In the genomic region with DNA sequence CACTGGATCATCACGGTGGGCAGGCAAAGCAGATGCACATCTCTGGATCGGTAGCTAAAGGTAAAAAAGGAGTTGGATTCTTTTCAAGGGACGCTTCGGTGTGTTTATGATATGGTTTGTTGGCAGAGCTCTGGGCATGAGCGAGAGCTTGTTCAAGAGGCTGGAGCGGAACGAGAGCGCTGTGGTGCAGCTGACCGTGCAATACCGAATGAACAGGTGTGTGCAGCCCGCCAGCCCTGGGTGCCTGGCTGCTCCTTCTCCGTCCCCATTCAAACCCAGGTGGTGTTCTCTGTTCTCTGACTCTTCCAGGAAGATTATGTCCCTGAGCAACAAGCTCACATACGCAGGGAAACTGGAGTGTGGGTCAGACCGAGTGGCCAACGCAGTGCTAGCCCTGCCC, we compare ENCODE assay signal across 22 mouse cellular contexts. TPM values are rescaled to one million over a fixed set of nuclear protein-coding genes. Genes with fewer than 3 reads are reported as not detected.
A peak's percentile ranks its signal among the peaks of the same experiment; 100 is the strongest.
DNase-seq lines count a peak whose midpoint lies in the region; ATAC-seq and TF ChIP-seq lines count a peak whose summit lies in the region.
"Had no signal": no experiment of that assay in that cellular context is flagged by ENCODE, and none has a peak within 500 bp of the region (broad histone marks: within the 10 kb centered on the region; RNA-seq: fewer than 3 reads in every experiment).

No protein-coding gene starts in this region.

- H3K27ac ChIP-seq in kidney, adult 2 months (ENCODE audit: insufficient read depth, low read depth, low read length) = no peak overlapping the region
- no peak overlapping the region for H3K27ac ChIP-seq in liver, postnatal 0 days (ENCODE audit: low read depth)
- H3K27ac ChIP-seq in hindbrain, embryonic 16.5 days (ENCODE audit: low read depth, low read length) = no peak overlapping the region
- H3K27ac ChIP-seq: heart, embryonic 13.5 days; hindbrain, embryonic 14.5 days; limb, embryonic 13.5 days; liver, embryonic 14.5 days; midbrain, embryonic 15.5 days; stomach, embryonic 15.5 days had no signal

- H3K4me1 ChIP-seq in kidney, adult 2 months (ENCODE audit: control insufficient read depth, insufficient read depth, low read length) = 0 out of 2 replicates have a peak, but pooled peaks cover 2% of the 10 kb centered on the region
- H3K4me1 ChIP-seq in liver, postnatal 0 days (ENCODE audit: insufficient read depth) = peaks cover 5% of the 10 kb centered on the region; the same call in 1 of the 2 replicates
- H3K4me1 ChIP-seq in hindbrain, embryonic 16.5 days (ENCODE audit: control insufficient read depth, insufficient read depth, low read depth, low read length) = no peaks in the 10 kb centered on the region
- H3K4me1 ChIP-seq: heart, embryonic 13.5 days; limb, embryonic 13.5 days; midbrain, embryonic 15.5 days; stomach, embryonic 15.5 days had no signal

- 64% methylated on average over 15 of the region's 15 CpGs for whole genome bisulfite sequencing in kidney, adult 2 months
- WGBS in liver, postnatal 0 days (ENCODE audit: insufficient replicate concordance) = 83% methylated on average over 15 of the region's 15 CpGs
- WGBS in hindbrain, embryonic 16.5 days = 93% methylated on average over 15 of the region's 15 CpGs

- no peak for TF ChIP-seq POLR2A in kidney, adult 2 months (IDR thresholded peaks at IDR 0.05; ENCODE audit: low read depth, low read length)

- no peaks in the 10 kb centered on the region for H3K27me3 ChIP-seq in kidney, adult 2 months (replicated peaks; ENCODE audit: control insufficient read depth, insufficient read depth, low read length)
- H3K27me3 ChIP-seq in liver, postnatal 0 days (ENCODE audit: insufficient read depth, low read length) = no peaks in the 10 kb centered on the region
- H3K27me3 ChIP-seq in hindbrain, embryonic 16.5 days (replicated peaks; ENCODE audit: control insufficient read depth, insufficient read depth, low read length) = no peaks in the 10 kb centered on the region
- H3K27me3 ChIP-seq: heart, embryonic 13.5 days; limb, embryonic 13.5 days; midbrain, embryonic 15.5 days; stomach, embryonic 15.5 days had no signal

- no peak overlapping the region for H3K4me3 ChIP-seq in kidney, adult 2 months (ENCODE audit: insufficient read depth, low read depth, low read length)
- H3K4me3 ChIP-seq in liver, postnatal 0 days (ENCODE audit: low read depth, low read length) = no peak overlapping the region
- H3K4me3 ChIP-seq in hindbrain, embryonic 16.5 days (ENCODE audit: low read length) = no peak overlapping the region
- H3K4me3 ChIP-seq: erythroblast, embryonic 14.5 days; heart, embryonic 13.5 days; limb, embryonic 13.5 days; midbrain, embryonic 15.5 days; stomach, embryonic 15.5 days had no signal

- no peak for TF ChIP-seq EP300 in liver, postnatal 0 days (IDR thresholded peaks at IDR 0.05; ENCODE audit: low read depth)

- no peaks in the 10 kb centered on the region for H3K9me3 ChIP-seq in liver, postnatal 0 days (ENCODE audit: low read length)
- H3K9me3 ChIP-seq in hindbrain, embryonic 16.5 days (ENCODE audit: control insufficient read depth, low read length) = no peaks in the 10 kb centered on the region
- H3K9me3 ChIP-seq: G1E; heart, embryonic 13.5 days; limb, embryonic 13.5 days; midbrain, embryonic 15.5 days; stomach, embryonic 15.5 days had no signal

- no peak overlapping the region for H3K9ac ChIP-seq in liver, postnatal 0 days (replicated peaks)
- H3K9ac ChIP-seq in hindbrain, embryonic 16.5 days (ENCODE audit: low read depth, low read length) = no peak overlapping the region
- H3K9ac ChIP-seq: forebrain, postnatal 0 days; heart, embryonic 13.5 days; hindbrain, embryonic 14.5 days; limb, embryonic 13.5 days; liver, embryonic 14.5 days; lung, embryonic 14.5 days; midbrain, embryonic 15.5 days; stomach, embryonic 15.5 days had no signal

- DNase-seq in cerebellum, adult 11-12 months = peak; percentile 44
- no peak for DNase-seq in cerebellum, postnatal 4 days (ENCODE audit: low spot score in 2 of 2)
- DNase-seq in kidney, adult 11 months = peak; percentile 18
- DNase-seq in kidney, adult 2 months = no peak
- DNase-seq in liver, postnatal 0 days = no peak
- DNase-seq in liver = no peak
- DNase-seq: adrenal gland, adult 8-10 months; forebrain, postnatal 0 days; heart, postnatal 10 days; lung, embryonic 14.5 days; lung, postnatal 14 days; right cerebral cortex, postnatal 25 days had no signal

- H3K36me3 ChIP-seq in kidney, adult 2 months (ENCODE audit: control insufficient read depth, insufficient read depth, low read length) = no peaks in the 10 kb centered on the region
- H3K36me3 ChIP-seq in liver, postnatal 0 days (replicated peaks; ENCODE audit: insufficient read depth, low read length) = peaks cover 62% of the 10 kb centered on the region
- H3K36me3 ChIP-seq in hindbrain, embryonic 16.5 days (ENCODE audit: control insufficient read depth, insufficient read depth, low read length) = peaks cover 10% of the 10 kb centered on the region; the same call in 1 of the 2 replicates

- TF ChIP-seq CTCF in kidney, adult 2 months (conservative IDR thresholded peaks at IDR 0.05; ENCODE audit: insufficient read depth, insufficient read length, low read depth, low read length) = no peak
- TF ChIP-seq CTCF in liver, postnatal 0 days (IDR thresholded peaks at IDR 0.05; ENCODE audit: low read depth) = no peak

- H3K4me2 ChIP-seq in liver, postnatal 0 days (ENCODE audit: low read depth, low read length) = no peak overlapping the region
- H3K4me2 ChIP-seq in hindbrain, embryonic 16.5 days (ENCODE audit: low read length) = no peak overlapping the region
- H3K4me2 ChIP-seq: heart, embryonic 13.5 days; hindbrain, embryonic 14.5 days; limb, embryonic 13.5 days; lung, embryonic 14.5 days; midbrain, embryonic 15.5 days; stomach, embryonic 15.5 days had no signal

- ATAC-seq in liver, postnatal 0 days = peak; percentile 41; the same call in 1 of the 2 replicates
- ATAC-seq in hindbrain, embryonic 16.5 days = no peak
- ATAC-seq: forebrain, postnatal 0 days; inflammation-experienced regulatory T-cells, adult 6 months; midbrain, embryonic 15.5 days had no signal

RNA-seq across cellular contexts. Expression of gene Rufy2, which starts 13.7 kb away (rescaled TPM):
- 3.3 and 4.0 TPM in 2 replicates for polyA plus RNA-seq in kidney, adult 2 months (2012; rRNA removed)
- polyA plus RNA-seq in liver, postnatal 0 days (2015; fragmentation: Nextera tagmentation; extraction: Ambion mirVana) = 2.8 and 2.9 TPM in 2 replicates
- polyA plus RNA-seq in hindbrain, embryonic 16.5 days (2015; fragmentation: Nextera tagmentation; extraction: Ambion mirVana) = 53.9 and 68.0 TPM in 2 replicates
- polyA plus RNA-seq: erythroblast, embryonic 14.5 days had no signal

RNA-seq across cellular contexts. Expression of gene Dna2, which starts 19.5 kb away (rescaled TPM):
- 6.9 TPM in 2 replicates for polyA plus RNA-seq in kidney, adult 2 months (2012; rRNA removed)
- polyA plus RNA-seq in liver, postnatal 0 days (2015; fragmentation: Nextera tagmentation; extraction: Ambion mirVana) = 10.6 and 11.0 TPM in 2 replicates
- 4.0 and 5.1 TPM in 2 replicates for polyA plus RNA-seq in hindbrain, embryonic 16.5 days (2015; fragmentation: Nextera tagmentation; extraction: Ambion mirVana)

RNA-seq across cellular contexts. Expression of gene Slc25a16, which starts 45.9 kb away (rescaled TPM):
- polyA plus RNA-seq in kidney, adult 2 months (2012; rRNA removed) = 105 and 143 TPM in 2 replicates
- polyA plus RNA-seq in liver, postnatal 0 days (2015; fragmentation: Nextera tagmentation; extraction: Ambion mirVana) = 13.9 and 14.3 TPM in 2 replicates
- 15.0 and 15.6 TPM in 2 replicates for polyA plus RNA-seq in hindbrain, embryonic 16.5 days (2015; fragmentation: Nextera tagmentation; extraction: Ambion mirVana)

RNA-seq across cellular contexts. Expression of gene Tet1, which starts 57.5 kb away (rescaled TPM):
- polyA plus RNA-seq in kidney, adult 2 months (2012; rRNA removed) = 1.4 and 1.7 TPM in 2 replicates
- polyA plus RNA-seq in liver, postnatal 0 days (2015; fragmentation: Nextera tagmentation; extraction: Ambion mirVana) = 0.97 and 0.99 TPM in 2 replicates
- 38.7 and 39.5 TPM in 2 replicates for polyA plus RNA-seq in hindbrain, embryonic 16.5 days (2015; fragmentation: Nextera tagmentation; extraction: Ambion mirVana)
- polyA plus RNA-seq: erythroblast, embryonic 14.5 days; G1E had no signal

RNA-seq across cellular contexts. Expression of gene Hnrnph3, which starts 57.7 kb away (rescaled TPM):
- 14.7 and 25.0 TPM in 2 replicates for polyA plus RNA-seq in kidney, adult 2 months (2012; rRNA removed)
- polyA plus RNA-seq in liver, postnatal 0 days (2015; fragmentation: Nextera tagmentation; extraction: Ambion mirVana) = 12.1 and 12.4 TPM in 2 replicates
- 114 and 121 TPM in 2 replicates for polyA plus RNA-seq in hindbrain, embryonic 16.5 days (2015; fragmentation: Nextera tagmentation; extraction: Ambion mirVana)

Comparison
In these comparisons a context has a peak if more than half of its experiments do, and no peak if none do; other contexts are left out.
1. DNase-seq: peak in cerebellum, adult 11-12 months (single experiment) and kidney, adult 11 months (single experiment); none in cerebellum, postnatal 4 days (0 of 2), kidney, adult 2 months (single experiment), liver, postnatal 0 days (single experiment) and liver (single experiment).
2. RNA of gene Rufy2, which starts 13.7 kb away (polyA plus RNA-seq): 53.9 to 68.0 TPM in hindbrain, embryonic 16.5 days; 3.3 to 4.0 TPM in kidney, adult 2 months and 2.8 to 2.9 TPM in liver, postnatal 0 days; every median in the first group is over 10 times any median in the second.